Mouse (Mus musculus) adipose tissue, adult 10 weeks (tissue): ENCODE data around the gene Tktl1. TPM values are rescaled to one million over a fixed set of nuclear protein-coding genes. Genes with fewer than 3 reads are reported as not detected.

Experiments
- polyA plus RNA-seq: library from polyadenylated mRNA; stranded (reverse); fragments of 350-450 nt; fragmentation: Illumina TruSeq; extraction: RNeasy Lipid Tissue Mini Kit (QIAGEN cat#74804); gene quantifications from one replicate; pipeline ENCODE4 v1.2.3, GENCODE M21; 2014; ENCODE audit warnings: low read depth, low replicate concordance

Gene Tktl1
- 0.27 TPM for polyA plus RNA-seq

DNA sequence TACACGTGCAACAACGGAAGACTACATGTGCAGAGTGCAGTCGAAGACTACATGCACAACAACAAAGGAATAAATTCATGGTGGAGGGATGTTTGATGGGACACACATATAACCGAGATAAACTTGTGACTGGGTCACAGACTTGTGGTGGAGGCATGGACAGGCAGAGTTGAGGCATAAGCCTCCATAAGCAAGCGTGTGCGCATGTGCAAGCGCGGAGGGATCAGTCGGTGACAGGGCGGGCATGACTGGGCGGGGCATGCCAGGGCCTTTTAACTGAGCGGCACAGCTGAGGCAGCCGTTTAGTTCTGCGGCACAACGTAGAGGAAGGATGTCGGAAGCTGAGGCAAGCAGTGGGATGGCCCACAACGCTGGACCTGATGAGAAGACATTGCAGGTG is at the start of gene Tktl1:
Gene Tktl1, plus strand, starts transcription at position 301 of the 400 bp plus-strand sequence.

DNA sequence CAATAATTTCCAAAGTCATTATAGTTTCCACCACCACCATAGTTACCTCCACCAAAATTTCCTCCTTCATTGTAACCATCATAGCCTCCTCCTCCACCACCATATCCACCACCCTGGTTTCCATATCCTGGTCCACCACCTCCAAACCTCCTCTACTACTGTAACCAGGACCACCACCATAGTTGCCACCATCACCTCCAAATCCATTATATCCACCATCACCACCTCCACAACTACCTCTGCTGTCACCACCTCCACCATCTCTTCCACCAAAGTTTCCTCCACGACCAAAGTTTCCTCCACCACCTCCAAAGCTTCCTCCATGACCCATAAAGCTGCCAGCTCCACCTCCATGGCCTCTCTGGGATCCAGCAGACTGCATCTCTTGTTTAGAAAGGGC is 41.8 kb upstream of the Tktl1 start, which contains the start of gene Mecp2:
Gene Mecp2, minus strand, starts transcription at position 101 of the 400 bp plus-strand sequence.

DNA sequence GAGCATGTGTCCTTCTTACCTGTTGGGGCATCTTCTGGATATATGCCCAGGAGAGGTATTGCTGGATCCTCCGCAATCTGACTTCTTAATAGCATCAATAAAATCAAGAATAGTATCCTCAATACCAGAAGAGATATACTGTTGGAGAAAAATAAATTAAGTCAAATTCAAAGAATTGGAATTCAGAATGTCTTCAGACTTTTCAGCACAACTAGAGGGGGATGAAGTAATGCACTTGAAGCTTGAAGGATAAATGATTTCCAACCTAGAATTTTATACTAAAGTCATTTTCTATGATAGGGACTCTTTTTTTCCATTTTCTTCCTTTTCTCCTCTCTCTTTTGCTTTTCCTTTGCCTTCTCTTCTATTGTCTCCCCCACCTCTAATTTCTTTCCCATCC is 9.3 kb upstream of the Tktl1 start, which contains the start of gene Tex28:
Gene Tex28, minus strand, starts transcription at position 101 of the 400 bp plus-strand sequence.

DNA sequence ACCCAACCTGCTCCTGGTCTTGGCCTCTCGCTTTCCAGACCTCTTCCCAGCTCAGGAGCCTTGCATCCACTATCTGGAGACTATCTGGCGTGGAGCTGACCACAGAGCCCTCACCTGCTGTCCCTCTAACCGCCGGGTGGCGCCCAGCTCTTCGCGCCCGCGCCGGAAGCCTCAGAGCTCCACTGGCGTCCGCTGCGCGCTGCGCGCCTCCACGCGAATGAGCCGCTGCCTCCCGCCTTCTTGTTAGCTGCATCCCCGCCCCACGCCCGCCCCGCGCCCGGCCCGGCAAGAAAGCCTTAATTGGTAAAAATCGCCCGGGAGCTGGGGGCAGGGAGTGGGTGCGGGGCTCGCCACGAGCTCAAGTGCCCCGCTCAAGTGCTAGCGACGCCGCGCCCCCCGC is 72.6 kb downstream of the Tktl1 start, which contains the start of gene Flna:
Gene Flna, minus strand, starts transcription at position 206 of the 400 bp plus-strand sequence.

DNA sequence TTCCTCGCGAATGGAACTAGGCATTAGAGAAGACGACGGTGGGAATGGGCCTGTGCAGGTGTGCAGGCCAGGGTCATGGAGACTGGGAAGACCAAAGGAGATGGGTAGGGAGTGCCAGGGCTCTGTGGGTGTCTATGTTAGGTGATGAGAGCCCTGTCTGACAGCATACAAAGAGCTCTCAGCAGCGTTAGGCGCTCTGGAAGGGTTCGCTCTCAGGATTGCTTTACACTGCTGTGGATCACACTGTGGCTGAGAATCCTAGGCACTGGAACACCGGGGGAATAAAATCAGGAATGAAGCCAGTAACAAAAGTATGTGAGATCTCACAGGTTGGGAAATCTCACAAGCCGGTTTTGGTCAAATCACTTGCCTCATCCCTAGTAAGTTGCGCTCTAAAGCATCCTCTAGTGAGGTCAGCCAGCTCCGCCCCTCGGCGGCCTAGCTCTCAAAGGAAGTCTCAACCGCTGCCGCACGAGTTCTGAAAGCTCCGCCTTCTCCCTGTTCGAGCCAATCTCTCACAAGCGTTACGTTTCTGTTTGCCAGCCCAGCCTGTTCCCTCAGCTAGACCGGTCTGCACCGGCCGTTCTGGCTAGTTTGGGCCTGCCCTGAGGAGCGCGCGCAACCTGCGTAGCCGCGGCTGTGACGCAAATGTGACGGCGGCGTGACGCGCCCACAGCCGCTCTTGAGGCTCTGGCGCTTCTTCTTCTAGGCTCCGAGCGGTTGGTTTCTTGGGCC is 77.3 kb downstream of the Tktl1 start, which contains the start of gene Emd:
Gene Emd, plus strand, starts transcription at position 535 of the 735 bp plus-strand sequence.

Other genes starting within 250 kb of the Tktl1 start
- gene Renbp, start 246.4 kb upstream of the Tktl1 start, polyA plus RNA-seq, result 40.5 TPM
- gene Hcfc1, start 210.9 kb upstream of the Tktl1 start, polyA plus RNA-seq, result 48.2 TPM
- gene Irak1, start 153.3 kb upstream of the Tktl1 start, polyA plus RNA-seq, result 137 TPM
- gene Opn1mw, start 49.8 kb upstream of the Tktl1 start, polyA plus RNA-seq, result 1.7 TPM
- 25.6 TPM for gene Mecp2, start 41.9 kb upstream of the Tktl1 start, polyA plus RNA-seq
- not detected for gene Tex28, start 9.4 kb upstream of the Tktl1 start, polyA plus RNA-seq
- gene Flna, start 72.6 kb downstream of the Tktl1 start, polyA plus RNA-seq, result 382 TPM
- 49.6 TPM for gene Emd, start 77.4 kb downstream of the Tktl1 start, polyA plus RNA-seq
- gene Rpl10, start 93.6 kb downstream of the Tktl1 start, polyA plus RNA-seq, result 3,160 TPM
- 118 TPM for gene Taz, start 104.7 kb downstream of the Tktl1 start, polyA plus RNA-seq
- gene Dnase1l1, start 105.1 kb downstream of the Tktl1 start, polyA plus RNA-seq, result 27.2 TPM
- gene Atp6ap1, start 119.8 kb downstream of the Tktl1 start, polyA plus RNA-seq, result 237 TPM
- gene Gdi1, start 127.7 kb downstream of the Tktl1 start, polyA plus RNA-seq, result 107 TPM
- gene Fam50a, start 135.8 kb downstream of the Tktl1 start, polyA plus RNA-seq, result 50.9 TPM
- 12.9 TPM for gene Plxna3, start 151.8 kb downstream of the Tktl1 start, polyA plus RNA-seq
- 60.9 TPM for gene Lage3, start 176.4 kb downstream of the Tktl1 start, polyA plus RNA-seq
- 43.7 TPM for gene Ubl4a, start 196.0 kb downstream of the Tktl1 start, polyA plus RNA-seq
- gene Slc10a3, start 196.1 kb downstream of the Tktl1 start, polyA plus RNA-seq, result 17.9 TPM
- gene Fam3a, start 216.0 kb downstream of the Tktl1 start, polyA plus RNA-seq, result 55.2 TPM
- 23.3 TPM for gene Ikbkg, start 216.0 kb downstream of the Tktl1 start, polyA plus RNA-seq